Comparison of ENCODE assay signal across 47 mouse cellular contexts in genomic region chr7:106793098-106793497, GRCm38 (mm10). TPM values are rescaled to one million over a fixed set of nuclear protein-coding genes. Genes with fewer than 3 reads are reported as not detected.
"Had no signal": no experiment of that assay in that cellular context is flagged by ENCODE, and none has a peak within 500 bp of the region (broad histone marks: within the 10 kb centered on the region; RNA-seq: fewer than 3 reads in every experiment).

Olfr699 (minus strand) TSS chr7:106793198.

- H3K4me2 ChIP-seq: limb, embryonic 12.5 days; limb, embryonic 13.5 days; limb, embryonic 15.5 days; liver, embryonic 11.5 days; liver, embryonic 12.5 days; liver, embryonic 13.5 days; liver, embryonic 15.5 days; lung, embryonic 14.5 days; lung, embryonic 15.5 days; midbrain, embryonic 11.5 days; midbrain, embryonic 12.5 days; midbrain, embryonic 13.5 days; midbrain, embryonic 15.5 days; neural tube, embryonic 12.5 days had no signal

- H3K4me3 ChIP-seq: limb, embryonic 10.5 days; limb, embryonic 12.5 days; limb, embryonic 13.5 days; limb, embryonic 15.5 days; liver, embryonic 12.5 days; liver, embryonic 13.5 days; liver, embryonic 15.5 days; lung, embryonic 15.5 days; megakaryocyte, embryonic 14.5 days; midbrain, embryonic 10.5 days; midbrain, embryonic 12.5 days; midbrain, embryonic 13.5 days; midbrain, embryonic 15.5 days; myocyte; neural tube, embryonic 12.5 days had no signal

- H3K36me3 ChIP-seq: limb, embryonic 10.5 days; limb, embryonic 12.5 days; limb, embryonic 13.5 days; limb, embryonic 15.5 days; liver, embryonic 12.5 days; liver, embryonic 13.5 days; liver, embryonic 15.5 days; lung, embryonic 15.5 days; midbrain, embryonic 10.5 days; midbrain, embryonic 12.5 days; midbrain, embryonic 13.5 days; midbrain, embryonic 15.5 days; neural tube, embryonic 12.5 days had no signal

- H3K27ac ChIP-seq: limb, embryonic 10.5 days; limb, embryonic 12.5 days; limb, embryonic 13.5 days; limb, embryonic 15.5 days; liver, embryonic 12.5 days; liver, embryonic 13.5 days; liver, embryonic 14.5 days; liver, embryonic 15.5 days; lung, embryonic 15.5 days; macrophage; midbrain, embryonic 10.5 days; midbrain, embryonic 12.5 days; midbrain, embryonic 13.5 days; midbrain, embryonic 15.5 days; neural tube, embryonic 12.5 days had no signal

- H3K9ac ChIP-seq: limb, embryonic 12.5 days; limb, embryonic 13.5 days; limb, embryonic 15.5 days; liver, embryonic 12.5 days; liver, embryonic 13.5 days; liver, embryonic 14.5 days; liver, embryonic 15.5 days; liver, postnatal 0 days; lung, embryonic 14.5 days; lung, embryonic 15.5 days; midbrain, embryonic 12.5 days; midbrain, embryonic 13.5 days; midbrain, embryonic 15.5 days; neural tube, embryonic 12.5 days had no signal

- DNase-seq: left cerebral cortex, postnatal 4 days; liver; liver, embryonic 13.5 days; liver, postnatal 0 days; lung, adult 18-20 months; lung, adult 2 months; lung, embryonic 14.5 days; lung, postnatal 10 days; lung, postnatal 14 days; lung, postnatal 36 days; lung, postnatal 4 days; midbrain, embryonic 14.5 days had no signal

- H3K9me3 ChIP-seq: limb, embryonic 10.5 days; limb, embryonic 12.5 days; limb, embryonic 13.5 days; limb, embryonic 15.5 days; liver, embryonic 12.5 days; liver, embryonic 13.5 days; liver, embryonic 15.5 days; lung, embryonic 15.5 days; megakaryocyte, embryonic 14.5 days; midbrain, embryonic 12.5 days; midbrain, embryonic 13.5 days; midbrain, embryonic 15.5 days; neural tube, embryonic 12.5 days had no signal

- H3K4me1 ChIP-seq: limb, embryonic 10.5 days; limb, embryonic 12.5 days; limb, embryonic 13.5 days; limb, embryonic 15.5 days; liver, embryonic 12.5 days; liver, embryonic 13.5 days; liver, embryonic 15.5 days; lung, embryonic 15.5 days; megakaryocyte, embryonic 14.5 days; midbrain, embryonic 10.5 days; midbrain, embryonic 12.5 days; midbrain, embryonic 13.5 days; midbrain, embryonic 15.5 days; neural tube, embryonic 12.5 days had no signal

- ATAC-seq: liver, embryonic 12.5 days; liver, postnatal 0 days; lung, postnatal 0 days; midbrain, embryonic 13.5 days; midbrain, embryonic 15.5 days; midbrain, embryonic 16.5 days had no signal

- H3K27me3 ChIP-seq: limb, embryonic 12.5 days; limb, embryonic 13.5 days; limb, embryonic 15.5 days; liver, embryonic 12.5 days; liver, embryonic 13.5 days; liver, embryonic 15.5 days; lung, embryonic 15.5 days; megakaryocyte, embryonic 14.5 days; midbrain, embryonic 12.5 days; midbrain, embryonic 13.5 days; midbrain, embryonic 15.5 days; neural tube, embryonic 12.5 days had no signal

RNA-seq across cellular contexts. Expression of gene Olfr699, which starts in this region (rescaled TPM):
- total RNA-seq: left cerebral cortex, adult 8-10 months; left cerebral cortex, postnatal 10 days; left cerebral cortex, postnatal 14 days; left cerebral cortex, postnatal 25 days; left cerebral cortex, postnatal 36 days; left cerebral cortex, postnatal 4 days; liver, adult 2 months; megakaryocyte progenitor cell, adult 5-6 weeks; megakaryocyte, adult 5-6 weeks; megakaryocyte-erythroid progenitor cell, adult 5-6 weeks; monocyte, adult 5-6 weeks had no signal
- polyA plus RNA-seq: limb, embryonic 10.5 days; limb, embryonic 11.5 days; limb, embryonic 12.5 days; limb, embryonic 13.5 days; limb, embryonic 14.5 days; limb, embryonic 15.5 days; liver, adult 2 months; liver, embryonic 11.5 days; liver, embryonic 12.5 days; liver, embryonic 13.5 days; liver, embryonic 14.5 days; liver, embryonic 15.5 days; liver, embryonic 16.5 days; liver, postnatal 0 days; lung, adult 2 months; lung, embryonic 14.5 days; lung, embryonic 15.5 days; lung, embryonic 16.5 days; lung, postnatal 0 days; macrophage; midbrain, embryonic 10.5 days; midbrain, embryonic 11.5 days; midbrain, embryonic 12.5 days; midbrain, embryonic 13.5 days; midbrain, embryonic 14.5 days; midbrain, embryonic 15.5 days; midbrain, embryonic 16.5 days; myocyte; neural tube, embryonic 11.5 days; neural tube, embryonic 12.5 days had no signal
